Mouse (Mus musculus) CH12.LX (cell line): ENCODE data around the gene Lgals7. TPM values are rescaled to one million over a fixed set of nuclear protein-coding genes. Genes with fewer than 3 reads are reported as not detected.
A peak's percentile ranks its signal among the peaks of the same experiment; 100 is the strongest.

Experiments
- DNase-seq: peaks from one replicate; pipeline ENCODE4 v3.0.0-alpha.2; 2013; ENCODE audit errors: extremely low read depth
- H3K27ac ChIP-seq: 2 replicates; pipeline ENCODE4 v1.5.1; 2012; ENCODE audit warnings: low read depth, mild to moderate bottlenecking, control low read depth, moderate library complexity; ENCODE audit not compliant: insufficient read depth
- H3K27me3 ChIP-seq: replicated peaks from 2 replicates; pipeline ENCODE3; 2012; ENCODE audit warnings: inconsistent platforms
- H3K36me3 ChIP-seq, 2 experiments: replicated peaks in 1 of 2; 2 replicates each; pipeline versions ENCODE3 to v1.6.1; 2012; ENCODE audit warnings: inconsistent platforms in 1 of 2, low read length in 1 of 2, mild to moderate bottlenecking in 1 of 2, mixed read lengths in 1 of 2, moderate library complexity in 1 of 2; ENCODE audit not compliant: control insufficient read depth in 1 of 2, insufficient read depth in 1 of 2
- H3K4me1 ChIP-seq, 2 experiments: 2 replicates each; pipeline ENCODE4 v1.6.1; 2012; ENCODE audit warnings: inconsistent platforms in 1 of 2, moderate library complexity in 1 of 2; ENCODE audit not compliant: insufficient read depth in 2 of 2, control insufficient read depth in 1 of 2
- H3K4me2 ChIP-seq: 2 replicates; pipeline ENCODE4 v1.6.1; 2012; ENCODE audit warnings: low read depth, mild to moderate bottlenecking, control low read depth; ENCODE audit not compliant: poor library complexity, insufficient read depth, severe bottlenecking
- H3K4me3 ChIP-seq, 3 experiments: fragments of 150-350 bp in 1 of 3; sonication (generic) in 1 of 3; replicated peaks in 1 of 3; 2 replicates each; pipeline versions ENCODE3 to v1.5.1; 2011 to 2012; ENCODE audit warnings: low read depth in 2 of 3, low read length in 2 of 3, mild to moderate bottlenecking in 2 of 3, moderate library complexity in 2 of 3, control low read depth in 1 of 3, improper control_type of control experiment in 1 of 3, inconsistent platforms in 1 of 3, mixed read lengths in 1 of 3; ENCODE audit not compliant: poor library complexity in 1 of 3
- H3K79me2 ChIP-seq: replicated peaks from 2 replicates; pipeline ENCODE4 v1.6.1; 2012; ENCODE audit warnings: mild to moderate bottlenecking, moderate library complexity; ENCODE audit not compliant: control insufficient read depth, poor library complexity, insufficient read depth, severe bottlenecking; ENCODE audit errors: extremely low read depth
- H3K9ac ChIP-seq: 2 replicates; pipeline ENCODE4 v1.6.1; 2012; ENCODE audit warnings: low read depth, mild to moderate bottlenecking, control low read depth, moderate library complexity; ENCODE audit not compliant: insufficient read depth
- H3K9me3 ChIP-seq: replicated peaks from 2 replicates; pipeline ENCODE3; 2012; ENCODE audit warnings: low read length, inconsistent platforms, mixed read lengths
- BHLHE40 ChIP-seq: IDR thresholded peaks from 2 replicates; pipeline ENCODE4 v1.6.1; 2011; ENCODE audit warnings: mild to moderate bottlenecking, low read depth, low read length, improper control_type of control experiment
- CTCF ChIP-seq, 2 experiments: IDR thresholded peaks in 1 of 2; conservative IDR thresholded peaks in 1 of 2; 2 replicates each; pipeline ENCODE4 v1.5.1; 2011 to 2012; ENCODE audit warnings: low read depth in 2 of 2, low read length in 2 of 2, improper control_type of control experiment in 1 of 2, inconsistent platforms in 1 of 2, mild to moderate bottlenecking in 1 of 2, moderate library complexity in 1 of 2
- E2F4 ChIP-seq: IDR thresholded peaks from 2 replicates; pipeline ENCODE4 v1.6.1; 2011; ENCODE audit warnings: low read depth, low read length, improper control_type of control experiment; ENCODE audit not compliant: insufficient replicate concordance
- ELF1 ChIP-seq: IDR thresholded peaks from 2 replicates; pipeline ENCODE4 v1.6.1; 2014; ENCODE audit warnings: low read depth, mild to moderate bottlenecking, inconsistent platforms, low read length, improper control_type of control experiment
- EP300 ChIP-seq: IDR thresholded peaks from 2 replicates; pipeline ENCODE4 v1.6.1; 2011; ENCODE audit warnings: low read length, improper control_type of control experiment
- ETS1 ChIP-seq: conservative IDR thresholded peaks from 2 replicates; pipeline ENCODE4 v1.6.1; 2012; ENCODE audit warnings: low read depth, mild to moderate bottlenecking, inconsistent platforms, low read length, improper control_type of control experiment, moderate library complexity
- HCFC1 ChIP-seq: IDR thresholded peaks from 2 replicates; pipeline ENCODE4 v1.6.1; 2012; ENCODE audit warnings: low read depth, mild to moderate bottlenecking, inconsistent platforms, low read length, improper control_type of control experiment
- IRF4 ChIP-seq: IDR thresholded peaks from 2 replicates; pipeline ENCODE4 v1.6.1; 2014; ENCODE audit warnings: low read depth, mild to moderate bottlenecking, inconsistent platforms, low read length, improper control_type of control experiment
- JUN ChIP-seq: IDR thresholded peaks from 2 replicates; pipeline ENCODE4 v1.6.1; 2011; ENCODE audit warnings: low read depth, mild to moderate bottlenecking, low read length, improper control_type of control experiment, moderate library complexity; ENCODE audit not compliant: insufficient read depth
- JUND ChIP-seq: conservative IDR thresholded peaks from 2 replicates; pipeline ENCODE4 v1.6.1; 2011; ENCODE audit warnings: low read depth, low read length, improper control_type of control experiment
- KAT2A ChIP-seq: IDR thresholded peaks from 2 replicates; pipeline ENCODE4 v1.6.1; 2012; ENCODE audit warnings: low read length, improper control_type of control experiment, inconsistent platforms; ENCODE audit not compliant: insufficient replicate concordance
- MAFK ChIP-seq: IDR thresholded peaks from 2 replicates; pipeline ENCODE4 v1.6.1; 2011; ENCODE audit warnings: low read length, improper control_type of control experiment; ENCODE audit not compliant: insufficient replicate concordance
- MAX ChIP-seq: IDR thresholded peaks from 2 replicates; pipeline ENCODE4 v1.6.1; 2011; ENCODE audit warnings: low read length, improper control_type of control experiment
- MEF2A ChIP-seq: IDR thresholded peaks from 2 replicates; pipeline ENCODE4 v1.6.1; 2014; ENCODE audit warnings: low read depth, mild to moderate bottlenecking, inconsistent platforms, low read length, improper control_type of control experiment, borderline replicate concordance
- NELFE ChIP-seq: IDR thresholded peaks from 2 replicates; pipeline ENCODE4 v1.6.1; 2011; ENCODE audit warnings: low read depth, low read length, improper control_type of control experiment
- NRF1 ChIP-seq: IDR thresholded peaks from 2 replicates; pipeline ENCODE4 v1.6.1; 2014; ENCODE audit warnings: low read depth, mild to moderate bottlenecking, inconsistent platforms, low read length, improper control_type of control experiment, moderate library complexity
- POLR2A ChIP-seq: IDR thresholded peaks from 2 replicates; pipeline ENCODE4 v1.6.1; 2011; ENCODE audit warnings: low read depth, mild to moderate bottlenecking, improper control_type of control experiment, low read length
- POLR2AphosphoS2 ChIP-seq: IDR thresholded peaks from 2 replicates; pipeline ENCODE4 v1.6.1; 2011; ENCODE audit warnings: low read depth, low read length, improper control_type of control experiment
- SIN3A ChIP-seq: IDR thresholded peaks from 2 replicates; pipeline ENCODE4 v1.6.1; 2012; ENCODE audit warnings: low read length, improper control_type of control experiment, inconsistent platforms
- SMC3 ChIP-seq: IDR thresholded peaks from 2 replicates; pipeline ENCODE4 v1.6.1; 2011; ENCODE audit warnings: low read depth, low read length, improper control_type of control experiment
- TBP ChIP-seq: conservative IDR thresholded peaks from 2 replicates; pipeline ENCODE4 v1.6.1; 2011; ENCODE audit warnings: low read depth, low read length, improper control_type of control experiment
- TCF12 ChIP-seq: IDR thresholded peaks from 2 replicates; pipeline ENCODE4 v1.6.1; 2014; ENCODE audit warnings: low read depth, mild to moderate bottlenecking, inconsistent platforms, low read length, improper control_type of control experiment
- UBTF ChIP-seq: IDR thresholded peaks from 2 replicates; pipeline ENCODE4 v1.6.1; 2012; ENCODE audit warnings: low read depth, mild to moderate bottlenecking, inconsistent platforms, low read length, improper control_type of control experiment, moderate library complexity
- USF2 ChIP-seq: conservative IDR thresholded peaks from 2 replicates; pipeline ENCODE4 v1.6.1; 2011; ENCODE audit warnings: low read depth, low read length, improper control_type of control experiment
- ZMIZ1 ChIP-seq: IDR thresholded peaks from 2 replicates; pipeline ENCODE4 v1.6.1; 2012; ENCODE audit warnings: low read depth, mild to moderate bottlenecking, inconsistent platforms, low read length, improper control_type of control experiment
- ZNF384 ChIP-seq: IDR thresholded peaks from 2 replicates; pipeline ENCODE4 v1.6.1; 2012; ENCODE audit warnings: low read depth, low read length, improper control_type of control experiment, inconsistent platforms
- dilution Hi-C: fragments of 300-500 bp; cut with MboI; formaldehyde crosslinking; loops from 2 replicates; pipeline ENCODE4 v1.14.3; 2020; ENCODE audit warnings: low sequenced_read_pairs; ENCODE audit not compliant: extremely low pct_unique_long_range_greater_than_20kb, extremely low pct_ligation_motif_present
- in situ Hi-C: fragments of 300-500 bp; cut with MboI; formaldehyde crosslinking; loops from 3 replicates; pipeline ENCODE4 v1.14.3; 2019; ENCODE audit warnings: low sequenced_read_pairs, low pct_ligation_motif_present, low pct_unique_long_range_greater_than_20kb, mixed read lengths
- polyA plus RNA-seq: library from polyadenylated mRNA; unstranded; fragments of >175 nt; gene quantifications from 2 replicates; pipeline ENCODE4 v1.2.1, GENCODE M21; 2012; ENCODE audit warnings: low read depth; ENCODE audit not compliant: insufficient read length
- total RNA-seq, 2 experiments: library from RNA; depleted of rRNA; stranded (reverse); fragments of 300-350 nt in 1 of 2; fragments of >200 nt in 1 of 2; gene quantifications; 2 replicates each; pipeline ENCODE4 v1.2.3; 2012 to 2014

The Lgals7 gene
- total and polyA plus RNA-seq, 3 experiments = not detected

DNA sequence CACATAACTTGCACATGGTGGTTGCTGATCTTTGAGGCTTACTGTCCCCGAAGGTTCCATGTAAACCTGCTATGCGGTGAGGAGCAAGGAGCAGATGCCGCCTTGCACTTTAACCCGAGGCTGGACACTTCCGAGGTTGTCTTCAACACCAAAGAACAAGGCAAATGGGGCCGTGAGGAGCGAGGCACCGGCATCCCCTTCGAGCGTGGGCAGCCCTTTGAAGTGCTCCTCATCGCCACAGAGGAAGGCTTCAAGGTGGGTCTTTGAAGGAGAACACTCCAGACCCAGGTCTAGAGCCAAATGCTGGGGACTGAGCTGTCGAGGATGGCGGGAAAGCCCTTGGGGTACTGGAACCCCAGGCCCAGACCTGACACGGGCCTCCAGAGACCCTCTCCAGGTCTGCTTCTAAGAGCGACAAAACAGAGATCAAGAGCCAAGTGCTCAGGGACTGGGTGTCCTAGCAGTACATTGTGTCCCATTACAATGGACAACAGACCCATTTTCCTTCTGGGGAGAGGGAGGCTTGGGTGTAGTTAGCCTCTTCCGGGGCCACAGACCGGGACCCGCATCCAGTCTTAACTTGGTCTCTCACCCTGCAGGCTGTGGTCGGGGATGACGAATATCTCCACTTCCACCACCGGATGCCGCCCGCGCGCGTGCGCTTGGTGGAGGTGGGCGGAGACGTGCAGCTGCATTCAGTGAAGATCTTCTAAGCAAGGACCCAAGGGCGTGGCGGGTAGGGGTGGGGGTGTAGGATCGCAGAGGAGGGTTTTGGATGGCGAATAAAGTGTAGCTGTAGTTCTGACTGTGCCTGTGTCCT lies 2.0 kb downstream of the Lgals7 start:
- Histone ChIP-seq H3K4me2 (peak overlapping the region; percentile 74), H3K79me2 (no peaks in the 10 kb centered on the region), H3K27ac (peak overlapping the region; percentile 33; the same call in 1 of the 2 replicates), H3K4me1 (peaks cover 9 to 23% of the 10 kb centered on the region in 2 experiments), H3K36me3 (no peaks in the 10 kb centered on the region)
- DNase-seq = peak; percentile 95
- dilution Hi-C loops = no loop called here
- peak; percentile 80 for TF ChIP-seq BHLHE40
- TF ChIP-seq UBTF = 0 out of 2 replicates have a peak, but pooled peaks have one; percentile 50
- peak; percentile 26 for TF ChIP-seq EP300
- TF ChIP-seq IRF4 = peak; percentile 66
- peak; percentile 91 for TF ChIP-seq POLR2A
- TF ChIP-seq SIN3A = no peak
- peak; percentile 57 for TF ChIP-seq HCFC1
- peak; percentile 51; the same call in 1 of the 2 replicates for TF ChIP-seq MEF2A
- peak; percentile 78; the same call in 1 of the 2 replicates for TF ChIP-seq TCF12
- peak; percentile 97 for TF ChIP-seq NRF1
- 0 out of 2 replicates have a peak, but pooled peaks have one; percentile 44 for TF ChIP-seq TBP
- peak; percentile 73 for TF ChIP-seq MAX
- TF ChIP-seq ELF1 = peak; percentile 77
- peak; percentile 35; the same call in 1 of the 2 replicates for TF ChIP-seq ZMIZ1
- peak; percentile 51 for TF ChIP-seq ETS1
- peak; percentile 84 for TF ChIP-seq NELFE
- no peak for TF ChIP-seq USF2
- TF ChIP-seq SMC3 = no peak
- TF ChIP-seq KAT2A = 0 out of 2 replicates have a peak, but pooled peaks have one; percentile 35
- peak; percentile 53; the same call in 1 of the 2 replicates for TF ChIP-seq POLR2AphosphoS2
- peak in 1 of 2 experiments; percentile 20; a peak in 2 of 4 replicates for TF ChIP-seq CTCF (conservative IDR thresholded peaks at IDR 0.05 in 1 of 2, IDR thresholded peaks at IDR 0.05 in 1 of 2; ENCODE audit: low read depth in 2 of 2, low read length in 2 of 2)
- TF ChIP-seq JUND = no peak
- TF ChIP-seq ZNF384 = peak; percentile 39; the same call in 1 of the 2 replicates
- TF ChIP-seq MAFK = no peak
- TF ChIP-seq E2F4 = no peak
- TF ChIP-seq JUN = 0 out of 2 replicates have a peak, but pooled peaks have one; percentile 2
- TF ChIP-seq, all 38 proteins: peak for 20
- no peaks in the 10 kb centered on the region for H3K27me3 ChIP-seq
- in situ Hi-C loops = loop anchor here (5.0 kb wide), 2 partner anchors 38 to 68 kb away; partner anchors contain the start of gene Ech1
- peaks cover 4% of the 10 kb centered on the region for H3K9me3 ChIP-seq
- peak overlapping the region; percentile 76 for H3K9ac ChIP-seq
- peak overlapping the region; percentile 49 to 56 (median 54) for H3K4me3 ChIP-seq
